Mouse (Mus musculus) adrenal gland, postnatal 4 days (tissue): ENCODE measurements around the gene Pcgf5. TPM values are rescaled to one million over a fixed set of nuclear protein-coding genes. Genes with fewer than 3 reads are reported as not detected.
A peak's percentile ranks its signal among the peaks of the same experiment; 100 is the strongest.
"Not testable (repeated sequence)": the region's sequence is repeated elsewhere in the genome, so short reads cannot be mapped to it uniquely, and the experiment has no call there.

Experiments used
- DNase-seq, 2 experiments: peaks; one replicate each; pipeline ENCODE4 v3.0.0; 2021 to 2022; ENCODE audit warnings: low spot score in 2 of 2, mixed read lengths in 2 of 2
- total RNA-seq, 2 experiments: library from RNA; stranded (reverse); gene quantifications; 2 replicates each; pipeline ENCODE4 v1.2.3; 2021

Gene Pcgf5
- total RNA-seq, 2 experiments from 2014 or later, result 21.7 to 25.3 TPM

DNA sequence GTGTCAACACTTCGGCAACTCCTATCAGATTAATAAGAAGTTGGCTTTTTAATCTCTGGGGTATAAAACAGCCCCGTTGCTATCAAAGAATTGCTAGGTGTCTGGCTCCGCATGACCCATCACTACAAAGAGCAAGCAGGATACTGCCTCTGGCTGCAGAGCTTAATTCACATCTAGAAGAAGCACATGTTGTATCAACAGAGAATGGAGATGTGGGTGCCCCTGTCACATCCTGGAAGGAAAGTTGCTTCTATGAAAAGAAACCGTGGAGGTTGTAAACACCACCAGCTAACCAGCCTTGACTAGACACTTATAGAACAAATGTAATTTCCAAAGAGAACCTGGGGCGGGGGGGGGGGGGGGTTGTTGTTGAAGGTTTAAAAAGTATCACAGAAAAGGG, 35.9 kb downstream of the Pcgf5 start:
- DNase-seq, result no peak

DNA sequence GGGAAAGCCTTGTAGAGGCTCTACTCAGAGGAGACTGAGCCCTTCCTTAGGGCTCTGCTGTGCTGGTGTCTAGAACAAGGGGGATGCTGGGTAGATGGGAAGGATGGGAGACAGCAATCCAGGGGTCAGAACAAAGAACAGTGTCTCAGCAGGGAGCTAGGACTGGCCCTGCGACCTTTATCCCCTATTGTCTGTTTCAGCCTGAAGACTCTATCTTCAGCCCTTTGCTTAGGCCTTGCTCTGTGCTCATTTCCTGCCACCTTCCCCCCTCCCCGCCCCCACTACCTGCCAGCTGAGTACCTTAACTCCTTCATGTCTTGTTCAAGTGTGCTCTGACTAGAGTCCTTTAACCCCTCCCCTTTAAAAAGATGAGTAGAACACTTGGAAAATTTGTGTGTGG, 36.3 kb downstream of the Pcgf5 start:
- no peak for DNase-seq

DNA sequence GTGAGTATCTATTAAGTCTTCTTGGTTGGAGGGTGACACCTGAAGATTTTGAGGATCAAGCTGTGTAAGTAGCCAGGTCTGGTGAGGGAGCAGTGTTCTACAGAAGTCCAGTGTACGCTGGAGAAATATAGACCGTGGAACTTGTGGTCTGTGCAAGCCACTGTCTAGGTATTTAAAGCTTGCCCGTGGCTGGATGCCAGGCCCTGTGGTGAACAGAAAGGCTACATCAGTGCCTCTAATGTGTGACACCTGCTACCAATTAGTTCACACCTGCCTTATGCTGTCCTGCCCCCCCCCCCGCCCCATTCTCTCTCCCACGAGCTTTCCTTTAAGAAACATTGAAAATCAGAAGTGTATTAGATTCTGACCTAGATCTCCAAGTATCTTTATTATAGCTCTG, 40.4 kb downstream of the Pcgf5 start:
- DNase-seq, result no peak

DNA sequence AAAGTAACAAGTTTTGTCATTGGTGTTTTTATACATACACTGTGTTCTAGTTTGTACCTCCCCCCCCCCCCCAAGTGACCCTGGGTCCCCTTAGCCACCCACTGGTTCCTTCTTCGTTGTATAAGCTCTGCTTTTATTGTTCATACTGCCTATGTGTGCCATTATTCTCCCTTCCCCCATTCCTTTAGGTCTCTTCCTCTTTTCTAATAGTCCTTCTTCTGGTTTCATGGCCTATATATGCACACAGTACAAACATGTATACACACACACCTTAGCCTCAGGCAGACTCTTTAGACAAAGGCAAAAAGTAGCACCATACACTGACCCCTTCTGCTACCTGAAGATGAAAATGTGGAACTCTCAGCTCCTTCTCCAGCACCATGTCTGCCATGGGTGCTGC, 42.6 kb downstream of the Pcgf5 start:
- DNase-seq, result no peak

DNA sequence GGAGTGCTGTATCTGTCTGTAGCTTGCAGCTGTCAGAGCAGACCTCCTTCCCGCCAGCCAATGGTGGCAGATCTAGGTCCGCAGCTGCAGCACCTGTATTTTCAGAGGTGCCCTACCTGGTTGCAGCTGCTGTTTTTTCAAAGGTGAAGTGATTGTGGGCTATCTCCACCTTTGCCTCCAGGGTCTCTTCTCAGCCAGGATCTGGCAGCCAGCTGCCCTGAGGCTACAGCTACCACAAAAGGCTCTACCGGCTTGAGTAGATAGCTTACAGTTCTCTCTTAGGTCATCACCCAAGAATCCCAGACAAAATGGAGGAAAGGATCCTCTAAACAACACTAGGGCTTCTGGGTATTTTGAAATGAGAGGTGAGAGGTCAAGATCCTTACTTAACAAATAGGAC, 50.4 kb downstream of the Pcgf5 start:
- DNase-seq, result no peak

DNA sequence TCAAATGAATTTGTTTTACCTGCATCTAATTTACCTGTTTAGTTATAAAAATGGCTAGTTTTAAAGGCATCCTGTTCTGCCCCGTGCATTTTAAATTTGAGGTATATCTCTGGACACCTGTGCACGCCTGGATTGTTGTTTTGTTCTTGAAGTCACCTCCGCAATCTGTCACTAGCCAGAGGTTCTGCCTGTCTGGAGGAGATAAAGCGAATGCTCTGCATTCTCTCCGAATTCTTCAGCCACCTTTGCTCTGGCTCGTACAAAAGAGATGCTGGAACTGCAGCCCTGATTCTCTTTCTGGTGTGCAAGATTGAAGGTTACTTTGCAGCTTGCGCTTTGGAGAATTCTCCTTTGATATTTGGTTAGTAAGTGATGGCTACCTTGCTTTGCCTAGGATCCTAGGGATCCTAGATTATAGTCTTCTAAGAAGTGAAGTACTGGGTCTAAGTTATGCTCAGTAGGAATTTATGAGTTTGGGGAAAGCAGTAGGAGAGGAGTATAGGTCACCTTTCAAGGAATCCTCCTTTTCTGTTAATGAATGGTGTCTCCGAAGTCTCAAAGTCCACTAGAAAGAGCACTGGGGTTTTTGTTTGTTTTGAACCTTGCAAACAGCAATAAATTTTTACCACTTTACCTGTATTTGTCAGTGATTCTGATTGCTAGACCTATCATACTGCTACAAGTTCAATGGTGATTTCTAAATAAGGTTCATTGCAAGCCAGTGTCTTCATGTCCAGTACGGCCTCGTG, 60.4 kb downstream of the Pcgf5 start:
- DNase-seq, result no peak

DNA sequence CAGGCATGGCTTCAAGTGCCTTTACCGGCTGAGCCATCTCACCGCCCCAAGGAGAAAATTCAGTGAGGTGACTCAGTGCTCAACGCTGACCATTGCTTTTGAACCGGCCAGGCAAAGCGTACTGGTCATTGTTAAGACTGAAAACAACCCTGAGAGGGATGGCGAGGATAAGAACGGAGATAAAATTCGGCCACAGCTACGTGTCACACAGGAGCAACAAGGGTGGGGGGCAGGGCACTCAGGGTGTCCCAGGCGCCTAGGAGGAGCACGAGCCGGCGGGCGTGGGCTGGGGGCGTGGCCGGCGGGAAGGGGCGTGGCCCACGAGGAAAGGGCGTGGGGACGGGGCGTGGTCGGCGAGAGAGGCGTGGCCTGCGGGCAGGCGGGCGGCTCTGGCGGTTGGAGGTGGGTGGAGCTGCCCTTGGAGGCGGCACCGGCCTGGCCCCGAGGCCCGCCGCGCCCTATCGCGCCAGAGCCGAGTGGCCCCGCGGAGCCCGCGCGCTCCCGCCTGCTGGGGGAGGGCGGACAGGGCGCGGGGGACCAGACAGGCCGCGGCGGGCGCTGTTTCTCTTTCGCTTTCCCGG, 61.3 kb downstream of the Pcgf5 start:
- DNase-seq, result peak; percentile 92 to 99

DNA sequence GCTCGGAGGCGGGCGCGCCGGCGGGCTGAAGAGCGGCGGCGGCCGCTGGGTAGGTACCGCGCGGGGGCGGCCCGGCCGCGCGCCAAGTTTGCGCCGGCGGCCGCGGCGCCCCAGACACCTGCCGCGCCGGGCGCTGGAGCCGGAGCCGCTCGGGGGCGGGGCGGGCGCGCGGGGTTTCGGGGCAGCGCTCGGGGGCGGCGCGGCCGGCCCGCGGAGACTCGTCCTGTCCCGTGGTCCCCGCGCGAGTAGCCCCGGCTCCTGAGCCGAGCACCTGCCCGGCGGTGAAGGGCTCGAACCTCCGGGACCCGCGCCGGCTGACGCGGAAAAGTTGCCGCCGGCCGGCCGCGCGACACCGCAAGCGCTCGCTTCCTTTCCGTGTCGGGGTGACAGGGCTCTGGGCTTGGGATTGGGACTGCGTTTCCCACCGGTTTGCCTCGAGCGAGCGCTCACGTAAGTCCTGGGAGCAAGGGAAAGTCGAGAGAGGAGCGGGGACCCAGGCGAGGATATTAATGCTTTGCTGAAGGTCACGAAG, 61.8 kb downstream of the Pcgf5 start:
- peak; percentile 13 to 15 for DNase-seq

DNA sequence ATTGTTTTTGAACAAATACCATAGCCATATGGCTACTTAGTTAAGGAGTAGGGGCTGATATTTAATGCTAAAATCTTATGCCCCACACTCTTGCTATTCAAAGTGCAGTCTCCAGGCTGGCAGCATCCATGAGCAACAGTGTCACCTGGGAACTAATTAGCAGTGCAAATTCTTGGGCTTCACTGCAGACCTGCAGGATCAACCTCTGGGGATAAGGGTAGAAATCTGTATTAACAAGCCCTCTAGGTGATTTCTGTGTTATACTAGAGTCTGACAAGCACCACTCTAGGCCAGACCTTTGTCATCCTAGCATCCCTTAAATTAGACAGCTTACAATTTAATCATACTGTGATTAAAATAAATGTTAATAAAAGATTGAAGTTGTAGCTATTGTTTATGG, 71.8 kb downstream of the Pcgf5 start:
- no peak for DNase-seq

DNA sequence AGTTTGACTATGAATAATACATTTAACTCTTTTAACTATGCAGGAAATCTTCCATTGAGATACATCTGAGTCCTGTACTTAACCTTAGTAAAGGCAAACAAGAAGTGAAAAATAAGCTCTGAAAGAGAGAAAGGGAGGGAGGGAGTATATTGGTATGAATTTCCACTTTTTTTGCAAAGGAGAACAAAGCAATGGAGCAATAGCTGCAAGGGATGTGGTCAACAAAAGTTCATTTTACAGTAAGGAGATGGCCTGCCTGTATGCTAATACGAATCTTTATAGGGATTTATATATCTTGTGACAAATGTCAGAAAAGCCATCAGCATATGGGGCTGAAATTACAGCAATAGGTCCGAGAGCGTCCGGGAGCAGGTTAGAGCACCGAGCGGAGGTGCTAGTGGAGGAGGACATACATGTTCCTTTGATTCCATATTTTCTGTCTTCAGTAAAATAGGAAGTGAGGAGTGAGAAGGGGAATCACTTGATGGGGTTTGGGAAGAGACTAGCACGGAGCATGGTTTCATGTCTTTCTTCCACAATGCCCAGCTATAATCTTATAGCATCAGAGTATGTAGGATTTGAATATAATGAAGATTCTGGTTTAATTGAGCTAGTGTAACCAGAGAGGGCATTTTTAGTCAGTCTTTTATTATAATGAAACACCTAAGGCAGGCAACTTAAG, 79.2 kb downstream of the Pcgf5 start:
- no peak for DNase-seq

DNA sequence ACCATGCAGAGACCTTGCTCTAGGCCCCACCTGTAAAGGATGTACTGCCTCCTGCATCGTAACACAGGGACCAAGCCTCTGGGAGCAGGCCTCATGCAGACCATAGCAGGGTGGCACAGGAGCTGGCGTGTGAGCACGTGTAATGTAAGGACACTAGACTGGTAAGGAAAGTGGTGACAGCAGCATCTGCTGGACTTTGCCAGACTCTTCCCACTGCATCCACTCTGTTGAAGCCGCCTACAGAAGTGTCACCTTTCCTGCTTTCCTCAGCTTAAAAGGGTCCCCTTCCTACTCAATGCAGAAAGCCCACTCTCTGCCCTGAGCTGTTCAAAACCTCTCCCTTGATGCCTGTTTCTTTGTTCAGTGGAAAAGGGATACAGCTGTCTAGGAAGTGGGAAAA, 80.0 kb downstream of the Pcgf5 start:
- DNase-seq, result no peak

DNA sequence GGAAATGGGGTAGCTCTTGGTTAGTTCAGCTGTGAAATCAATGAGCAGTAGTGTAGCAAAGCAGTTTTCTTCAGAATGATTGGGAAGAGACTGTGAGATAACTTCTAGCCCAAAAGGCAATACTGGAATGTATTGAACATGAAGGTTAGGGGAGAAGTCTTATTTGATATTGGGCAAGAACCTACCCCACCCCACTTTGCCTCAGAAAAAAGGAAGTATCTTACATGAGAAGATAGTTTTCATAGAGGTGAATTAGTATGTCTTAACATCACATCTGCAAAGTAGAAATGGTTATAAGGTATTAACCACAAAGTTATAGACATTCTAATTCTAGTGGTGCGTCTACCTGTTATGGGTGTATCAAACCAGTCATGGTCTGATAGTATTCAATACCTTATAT, 81.2 kb downstream of the Pcgf5 start:
- no peak for DNase-seq

DNA sequence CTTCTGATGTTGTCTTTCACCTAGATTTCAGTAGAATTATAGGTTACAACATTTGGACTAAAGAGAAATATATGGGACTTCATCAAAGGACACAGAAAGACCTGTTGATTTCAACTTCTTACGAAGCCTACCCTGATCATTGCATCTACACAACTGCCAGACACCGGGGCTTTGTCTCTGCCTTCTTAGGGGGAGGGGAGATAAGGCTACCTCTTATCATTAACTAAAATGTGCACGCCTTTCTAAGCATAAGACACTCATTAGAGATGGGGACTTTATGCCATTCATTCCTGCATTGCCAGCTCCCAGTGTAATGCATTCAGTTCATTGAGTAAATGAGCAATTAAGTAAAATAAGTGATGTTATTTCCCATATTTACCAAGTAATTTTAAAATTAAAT, 85.1 kb downstream of the Pcgf5 start:
- no peak for DNase-seq

DNA sequence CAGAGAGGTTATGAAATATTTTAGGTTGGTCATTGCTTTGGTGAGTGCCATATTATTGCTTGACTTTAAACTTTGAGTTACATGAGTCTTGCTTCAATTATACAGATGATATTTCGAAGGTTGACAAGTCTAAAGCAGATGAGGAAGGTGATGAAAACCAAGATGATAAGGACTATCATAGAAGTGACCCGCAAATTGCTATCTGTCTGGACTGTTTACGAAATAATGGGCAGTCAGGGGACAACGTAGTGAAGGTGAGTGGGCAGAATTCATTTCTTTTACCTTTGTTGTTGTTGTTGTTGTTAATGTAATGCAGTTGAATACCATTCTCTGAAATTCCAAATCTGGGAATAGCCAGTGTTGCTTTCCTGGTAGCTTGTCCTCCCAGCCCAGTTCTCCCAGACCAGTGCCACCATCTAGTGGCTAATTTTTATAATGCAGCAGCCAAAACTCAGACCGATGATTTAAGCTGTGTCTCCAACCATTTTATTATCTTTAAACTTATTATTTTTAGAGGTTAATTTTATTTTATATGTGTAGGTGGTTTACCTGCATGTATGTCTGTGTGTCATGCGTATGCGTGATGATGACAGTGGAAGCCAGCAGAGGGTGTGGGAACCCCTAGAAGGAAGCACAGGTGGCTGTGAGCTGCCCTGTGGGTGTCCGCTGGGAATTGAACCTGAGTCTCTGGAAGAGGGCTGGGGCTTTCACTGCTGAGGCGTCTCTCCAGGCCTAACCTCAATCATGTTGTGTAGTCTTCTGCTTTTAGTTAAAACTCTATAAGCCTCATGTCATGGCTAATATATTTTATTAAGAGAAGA, 92.0 kb downstream of the Pcgf5 start:
- no peak for DNase-seq

DNA sequence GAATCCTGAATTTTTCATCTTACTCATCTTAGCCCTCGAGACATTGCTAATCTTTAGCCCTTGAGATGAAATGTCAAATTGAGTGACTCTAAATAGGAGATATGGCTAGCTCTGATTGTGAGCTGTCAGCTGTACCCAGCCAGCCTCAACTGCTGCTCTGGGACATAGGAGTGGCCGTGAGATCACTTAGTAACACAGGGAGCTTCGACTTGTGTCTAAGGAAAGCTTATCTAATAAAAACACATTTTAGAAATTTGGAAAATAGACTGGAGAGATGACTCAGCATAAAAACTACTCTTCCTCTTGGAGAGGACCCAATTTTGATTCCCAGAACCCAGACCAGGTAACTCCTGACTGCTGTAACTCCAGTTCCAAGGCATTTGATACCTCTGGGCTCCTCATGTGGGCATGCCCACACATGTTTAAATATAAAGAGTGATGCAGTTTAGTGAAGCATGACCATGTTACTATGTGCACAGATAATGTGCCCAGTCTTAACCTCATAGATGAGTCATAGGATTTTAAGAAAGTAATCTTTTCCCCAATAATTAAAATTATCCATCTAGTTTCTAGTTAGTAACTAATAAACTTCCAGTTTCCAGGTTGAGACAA, 103.0 kb downstream of the Pcgf5 start:
- DNase-seq, result no peak

DNA sequence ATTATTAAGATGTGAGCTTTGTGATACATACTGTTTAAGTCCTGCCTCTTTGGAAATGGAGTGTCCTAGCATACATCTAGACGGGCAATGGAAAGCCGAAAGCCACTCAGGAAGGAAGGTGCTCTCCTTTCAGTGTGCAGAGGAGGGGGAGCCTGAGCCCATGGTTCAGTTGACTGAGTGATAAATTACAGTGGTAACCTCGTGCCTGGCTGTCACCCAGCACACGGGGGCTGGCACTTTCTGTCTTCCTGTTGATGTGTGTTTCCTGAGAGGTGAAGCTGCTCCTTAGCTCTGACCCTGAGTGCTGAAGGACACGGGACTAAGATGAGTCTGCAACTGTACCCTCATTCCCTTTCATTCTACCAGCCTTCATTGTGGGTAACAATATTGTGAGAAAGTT, 103.6 kb downstream of the Pcgf5 start:
- DNase-seq, result no peak

DNA sequence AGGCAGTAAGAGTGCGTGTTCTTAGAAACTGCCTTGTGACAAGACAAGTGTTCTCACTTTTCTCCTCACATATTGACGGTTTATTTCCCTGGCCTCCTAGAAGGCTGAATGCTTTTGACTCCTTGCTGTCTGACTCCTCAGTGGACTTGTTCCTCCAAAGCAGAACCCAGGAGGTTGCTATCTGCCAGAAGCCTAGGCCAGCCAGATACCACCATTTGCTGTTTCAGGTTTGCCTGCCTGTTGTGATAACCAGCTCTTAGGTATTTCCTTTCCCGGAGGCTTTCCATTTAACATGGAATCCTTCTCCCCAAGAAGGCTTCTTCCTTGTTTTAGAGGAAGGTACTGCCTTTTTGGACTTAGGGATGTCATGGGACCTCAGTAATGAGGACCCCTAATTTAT, 104.1 kb downstream of the Pcgf5 start:
- not testable (repeated sequence) for DNase-seq

DNA sequence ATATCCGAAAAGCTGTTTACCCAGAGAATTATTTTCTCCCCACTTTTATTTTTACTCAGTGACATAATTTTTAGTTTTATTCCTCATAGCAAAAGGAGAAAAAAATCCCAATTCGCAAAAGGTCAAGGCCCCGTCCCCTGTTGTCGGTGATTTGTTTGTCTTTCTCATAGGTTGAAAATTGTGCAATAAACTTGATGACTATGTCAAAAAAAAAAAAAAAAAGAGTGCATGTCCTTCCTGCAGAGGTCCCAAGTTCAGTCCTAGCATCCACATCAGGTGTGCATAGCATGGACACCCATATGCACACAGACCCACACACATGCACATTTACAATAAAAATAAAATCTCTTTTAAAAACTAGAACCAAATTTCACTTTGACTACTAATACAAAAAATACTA, 105.3 kb downstream of the Pcgf5 start:
- no peak for DNase-seq

DNA sequence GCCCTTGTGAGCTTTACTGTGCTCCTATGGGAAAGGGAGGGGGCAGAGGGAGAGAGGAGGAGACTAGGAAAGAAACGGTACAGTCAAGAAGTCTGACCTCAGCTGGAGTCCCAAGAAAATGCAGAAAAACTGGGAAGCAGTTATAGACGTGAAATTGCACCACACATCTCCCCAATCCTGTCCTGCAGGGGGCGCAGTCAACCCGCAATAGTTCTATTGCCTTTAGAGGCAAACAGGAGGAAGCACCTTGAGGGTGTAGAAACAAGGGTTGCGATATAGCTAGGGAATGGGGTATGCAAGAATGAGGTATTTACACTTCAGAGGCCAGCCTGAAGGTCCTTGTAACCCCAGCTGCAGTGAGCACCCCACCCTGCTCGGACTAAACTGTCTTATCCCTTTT, 122.0 kb downstream of the Pcgf5 start:
- peak; percentile 23 to 51 for DNase-seq

DNA sequence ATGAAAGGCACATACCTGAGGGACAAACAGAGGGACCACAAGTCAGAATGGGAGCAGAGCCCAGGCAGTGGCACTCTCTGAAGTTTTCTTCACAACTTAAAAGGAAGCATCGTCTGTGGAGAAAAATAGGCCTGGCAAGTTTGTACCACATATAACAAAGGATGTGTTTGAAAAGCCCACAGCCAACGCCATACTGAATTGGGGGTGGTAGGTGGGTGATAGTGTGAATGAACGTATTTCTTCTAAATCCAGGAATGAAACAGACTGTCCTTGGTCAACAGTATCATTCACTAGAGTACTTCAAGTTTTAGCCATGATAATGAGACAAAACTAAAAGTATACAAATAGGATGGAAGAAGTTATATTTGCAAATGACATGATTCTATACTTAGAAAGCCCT, 123.2 kb downstream of the Pcgf5 start:
- no peak for DNase-seq

DNA sequence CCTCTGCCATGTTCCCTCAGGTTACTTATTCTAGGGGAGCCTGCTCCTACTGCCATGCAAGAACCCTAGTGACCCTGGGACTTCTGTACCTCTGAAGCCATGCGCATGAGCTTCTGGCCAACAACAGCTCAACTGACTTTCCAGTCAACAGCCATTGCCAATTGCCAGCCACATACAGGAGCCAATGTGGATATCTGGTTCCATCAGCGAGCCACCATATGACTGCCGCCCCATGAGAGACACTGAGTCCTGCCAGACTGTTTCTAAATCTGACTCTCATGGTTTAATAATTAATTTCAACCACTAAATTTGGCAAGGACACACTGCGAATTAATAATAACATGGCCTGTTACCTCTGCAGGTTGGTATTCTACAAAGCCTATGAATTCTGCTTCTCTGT, 128.5 kb downstream of the Pcgf5 start:
- DNase-seq, result no peak
